Mouse (Mus musculus): Measurements from ENCODE around the gene Olfr472. TPM values are rescaled to one million over a fixed set of nuclear protein-coding genes. Genes with fewer than 3 reads are reported as not detected.

The Olfr472 gene
- 0.09 to 0.14 TPM in 2 of 4 replicates, not detected in the others for total RNA-seq (2023)

DNA sequence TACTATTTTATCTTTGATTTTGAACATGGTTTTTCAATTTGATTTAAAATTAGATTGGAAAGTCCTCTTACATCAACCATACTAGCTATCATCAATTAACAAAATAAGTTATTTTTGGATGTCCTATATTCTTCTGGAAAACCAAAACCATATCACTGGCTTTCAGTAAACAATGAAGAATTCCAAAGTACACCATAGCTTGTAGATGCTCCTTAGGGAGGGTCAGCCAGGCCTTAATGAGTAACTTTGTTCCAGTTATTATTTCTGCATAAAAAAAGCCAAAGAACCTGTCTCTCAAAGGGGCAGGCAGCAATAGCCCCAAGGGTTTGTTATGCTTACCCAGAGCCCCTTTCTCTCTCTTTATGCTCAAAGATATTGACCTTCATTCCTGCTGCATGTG is at the start of gene Olfr472:
TSS of gene Olfr472 (plus strand) at position 301 of the 400 bp plus-strand sequence.

GRCm38 (mm10) chr7:107930146-107930545 is 32.4 kb downstream of the Olfr472 start, which contains the start of gene Olfr473:
Olfr473 (plus strand) TSS chr7:107930446.

DNA sequence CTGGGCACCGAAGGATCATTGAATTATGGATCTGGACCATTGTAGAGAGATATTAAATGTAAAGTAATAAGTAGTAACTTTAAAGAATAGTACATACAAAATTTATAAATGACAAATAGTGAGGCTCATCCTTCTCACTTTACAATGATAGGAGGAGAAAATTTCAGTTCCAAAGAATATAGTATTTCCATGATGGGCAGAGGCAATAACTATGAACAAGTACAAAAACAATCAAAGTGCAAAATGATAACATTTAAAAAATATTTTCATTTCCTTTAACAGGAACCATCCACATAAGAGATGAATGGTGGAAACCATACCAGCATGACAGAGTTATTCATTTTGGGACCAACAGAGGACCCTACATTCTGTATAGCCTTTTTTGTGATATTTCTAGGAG is 56.6 kb downstream of the Olfr472 start, which contains the start of gene Olfr474:
TSS of gene Olfr474 (plus strand) at position 301 of the 400 bp plus-strand sequence.

Other genes with a start within 250 kb of the Olfr472 start
- not detected in 4 replicates for gene Cyb5r2, start 139.9 kb upstream of the Olfr472 start, total RNA-seq (2023)
- gene Ovch2, start 96.7 kb upstream of the Olfr472 start, total RNA-seq (2023) = not detected in 4 replicates
- gene Olfr467, start 85.6 kb upstream of the Olfr472 start, total RNA-seq (2023) = not detected in 4 replicates
- gene Olfr469, start 72.4 kb upstream of the Olfr472 start, total RNA-seq (2023) = not detected in 4 replicates
- gene Olfr470, start 50.4 kb upstream of the Olfr472 start, total RNA-seq (2023) = not detected in 4 replicates
- not detected in 4 replicates for gene Olfr473, start 32.5 kb downstream of the Olfr472 start, total RNA-seq (2023)
- gene Olfr474, start 56.7 kb downstream of the Olfr472 start, total RNA-seq (2023) = not detected in 4 replicates
- not detected in 4 replicates for gene Olfr476, start 66.9 kb downstream of the Olfr472 start, total RNA-seq (2023)
- not detected in 4 replicates for gene Olfr477, start 88.8 kb downstream of the Olfr472 start, total RNA-seq (2023)
- gene Olfr478, start 136.1 kb downstream of the Olfr472 start, total RNA-seq (2023) = not detected in 4 replicates
- gene Olfr479, start 152.8 kb downstream of the Olfr472 start, total RNA-seq (2023) = not detected in 4 replicates
- gene Olfr480, start 169.4 kb downstream of the Olfr472 start, total RNA-seq (2023) = not detected in 4 replicates
- not detected in 4 replicates for gene Olfr481, start 182.0 kb downstream of the Olfr472 start, total RNA-seq (2023)
- gene Olfr482, start 199.7 kb downstream of the Olfr472 start, total RNA-seq (2023) = 0.77 to 1.7 TPM (median 1.5 TPM) in 4 replicates
- gene Olfr483, start 202.9 kb downstream of the Olfr472 start, total RNA-seq (2023) = not detected in 4 replicates
- not detected in 4 replicates for gene Olfr484, start 229.5 kb downstream of the Olfr472 start, total RNA-seq (2023)